In genomic region chr14:68240146-68240545, GRCm38 (mm10) we compare ENCODE assay signal across 29 mouse cellular contexts.
DNase-seq lines count a peak whose midpoint lies in the region; ATAC-seq and TF ChIP-seq lines count a peak whose summit lies in the region.
"Had no signal": no experiment of that assay in that cellular context is flagged by ENCODE, and none has a peak within 500 bp of the region (broad histone marks: within the 10 kb centered on the region; RNA-seq: fewer than 3 reads in every experiment).

No protein-coding gene starts in this region.

- H3K4me1 ChIP-seq in midbrain, embryonic 12.5 days, result no peaks in the 10 kb centered on the region
- H3K4me1 ChIP-seq in midbrain, postnatal 0 days (ENCODE audit: insufficient read depth, low read length), result no peaks in the 10 kb centered on the region
- H3K4me1 ChIP-seq in neural tube, embryonic 13.5 days (replicated peaks), result no peaks in the 10 kb centered on the region
- H3K4me1 ChIP-seq in neural tube, embryonic 15.5 days, result no peaks in the 10 kb centered on the region
- H3K4me1 ChIP-seq: embryonic facial prominence, embryonic 13.5 days; embryonic facial prominence, embryonic 15.5 days; forebrain, embryonic 10.5 days; forebrain, embryonic 12.5 days had no signal

- no peaks in the 10 kb centered on the region for H3K27me3 ChIP-seq in midbrain, embryonic 12.5 days
- H3K27me3 ChIP-seq in midbrain, postnatal 0 days (ENCODE audit: insufficient read depth, low read length), result no peaks in the 10 kb centered on the region
- no peaks in the 10 kb centered on the region for H3K27me3 ChIP-seq in neural tube, embryonic 13.5 days
- no peaks in the 10 kb centered on the region for H3K27me3 ChIP-seq in neural tube, embryonic 15.5 days (replicated peaks)
- H3K27me3 ChIP-seq: CH12.LX; embryonic facial prominence, embryonic 13.5 days; embryonic facial prominence, embryonic 15.5 days; forebrain, embryonic 12.5 days had no signal

- peak; percentile 64 for DNase-seq in heart, adult 11 months
- no peak for DNase-seq in heart, postnatal 14 days
- DNase-seq in midbrain, postnatal 0 days (ENCODE audit: low spot score), result no peak
- DNase-seq: adrenal gland, adult 8-10 months; adrenal gland, postnatal 14 days; adrenal gland, postnatal 36 days; B cell, adult 2 months; cerebellum, adult 11 months; cerebellum, adult 18-20 months; cerebellum, adult 8-10 months; cerebellum, adult 9-11 months; cerebellum, postnatal 14 days; cerebellum, postnatal 36 days; embryo, embryonic 11 days had no signal

- H3K4me3 ChIP-seq in midbrain, embryonic 12.5 days, result no peak overlapping the region
- H3K4me3 ChIP-seq in midbrain, postnatal 0 days (ENCODE audit: low read depth, low read length), result no peak overlapping the region
- H3K4me3 ChIP-seq in neural tube, embryonic 13.5 days, result no peak overlapping the region
- H3K4me3 ChIP-seq in neural tube, embryonic 15.5 days (replicated peaks), result no peak overlapping the region
- H3K4me3 ChIP-seq: embryonic facial prominence, embryonic 13.5 days; embryonic facial prominence, embryonic 15.5 days; erythroblast, embryonic 14.5 days; forebrain, embryonic 10.5 days; forebrain, embryonic 12.5 days had no signal

- H3K9ac ChIP-seq in midbrain, embryonic 12.5 days (replicated peaks), result no peak overlapping the region
- no peak overlapping the region for H3K9ac ChIP-seq in midbrain, postnatal 0 days (replicated peaks; ENCODE audit: low read length, poor library complexity, severe bottlenecking)
- H3K9ac ChIP-seq in neural tube, embryonic 13.5 days, result no peak overlapping the region
- H3K9ac ChIP-seq in neural tube, embryonic 15.5 days (replicated peaks), result no peak overlapping the region
- H3K9ac ChIP-seq: embryonic facial prominence, embryonic 13.5 days; embryonic facial prominence, embryonic 15.5 days; forebrain, embryonic 12.5 days had no signal

- H3K9me3 ChIP-seq in midbrain, embryonic 12.5 days, result no peaks in the 10 kb centered on the region
- 0 out of 2 replicates have a peak, but pooled peaks cover 3% of the 10 kb centered on the region for H3K9me3 ChIP-seq in midbrain, postnatal 0 days (ENCODE audit: low read length)
- 0 out of 2 replicates have a peak, but pooled peaks cover 3% of the 10 kb centered on the region for H3K9me3 ChIP-seq in neural tube, embryonic 13.5 days
- H3K9me3 ChIP-seq in neural tube, embryonic 15.5 days (replicated peaks), result 0 out of 2 replicates have a peak, but pooled peaks cover 3% of the 10 kb centered on the region
- H3K9me3 ChIP-seq: embryonic facial prominence, embryonic 15.5 days; forebrain, embryonic 10.5 days; forebrain, embryonic 12.5 days had no signal

- 0 out of 2 replicates have a peak overlapping the region, but pooled peaks have one; percentile 15 for H3K27ac ChIP-seq in midbrain, embryonic 12.5 days (replicated peaks)
- H3K27ac ChIP-seq in midbrain, postnatal 0 days (ENCODE audit: low read depth, low read length), result no peak overlapping the region
- H3K27ac ChIP-seq in neural tube, embryonic 13.5 days (replicated peaks), result 0 out of 2 replicates have a peak overlapping the region, but pooled peaks have one; percentile 1
- H3K27ac ChIP-seq in neural tube, embryonic 15.5 days (replicated peaks), result no peak overlapping the region
- H3K27ac ChIP-seq: embryonic facial prominence, embryonic 13.5 days; embryonic facial prominence, embryonic 15.5 days; forebrain, embryonic 10.5 days; forebrain, embryonic 12.5 days had no signal

- no peak for TF ChIP-seq CTCF in midbrain, postnatal 0 days (IDR thresholded peaks at IDR 0.05)

- 54% methylated on average over 7 of the region's 7 CpGs for WGBS in midbrain, embryonic 12.5 days
- 48% methylated on average over 7 of the region's 7 CpGs for WGBS in midbrain, postnatal 0 days
- 72% methylated on average over 7 of the region's 7 CpGs for WGBS in neural tube, embryonic 13.5 days
- 76% methylated on average over 7 of the region's 7 CpGs for WGBS in neural tube, embryonic 15.5 days

- H3K4me2 ChIP-seq in midbrain, embryonic 12.5 days (replicated peaks), result no peak overlapping the region
- H3K4me2 ChIP-seq in midbrain, postnatal 0 days (ENCODE audit: low read depth, low read length, poor library complexity, severe bottlenecking), result no peak overlapping the region
- H3K4me2 ChIP-seq in neural tube, embryonic 13.5 days, result no peak overlapping the region
- H3K4me2 ChIP-seq in neural tube, embryonic 15.5 days, result no peak overlapping the region
- H3K4me2 ChIP-seq: embryonic facial prominence, embryonic 13.5 days; embryonic facial prominence, embryonic 15.5 days; forebrain, embryonic 12.5 days had no signal

- intact Hi-C loops in heart, postnatal 14 days (cut with DNase I), result no loop called here

- H3K36me3 ChIP-seq in midbrain, embryonic 12.5 days, result no peaks in the 10 kb centered on the region
- no peaks in the 10 kb centered on the region for H3K36me3 ChIP-seq in midbrain, postnatal 0 days (ENCODE audit: insufficient read depth, low read length)
- no peaks in the 10 kb centered on the region for H3K36me3 ChIP-seq in neural tube, embryonic 13.5 days
- no peaks in the 10 kb centered on the region for H3K36me3 ChIP-seq in neural tube, embryonic 15.5 days
- H3K36me3 ChIP-seq: embryonic facial prominence, embryonic 13.5 days; embryonic facial prominence, embryonic 15.5 days; forebrain, embryonic 10.5 days; forebrain, embryonic 12.5 days; G1E had no signal

- no peak for ATAC-seq in midbrain, embryonic 12.5 days (ENCODE audit: low FRiP score, low read depth)
- ATAC-seq in midbrain, postnatal 0 days (ENCODE audit: low FRiP score), result no peak
- no peak for ATAC-seq in neural tube, embryonic 13.5 days (ENCODE audit: low read depth)
- no peak for ATAC-seq in neural tube, embryonic 15.5 days (ENCODE audit: low FRiP score)
- ATAC-seq: activated CD4-positive, CD25-positive, alpha-beta regulatory T cell, adult 4 months; CD4-positive, CD25-positive, alpha-beta regulatory T cell, adult 4 months; forebrain, embryonic 14.5 days; forebrain, embryonic 16.5 days; Patski had no signal

Comparison
In these comparisons a context has a peak if more than half of its experiments do, and no peak if none do; other contexts are left out.
1. H3K27ac ChIP-seq: peak in midbrain, embryonic 12.5 days (single experiment) and neural tube, embryonic 13.5 days (single experiment); none in midbrain, postnatal 0 days (single experiment) and neural tube, embryonic 15.5 days (single experiment).